ENCODE assay signal across 11 mouse cellular contexts in the genomic region with DNA sequence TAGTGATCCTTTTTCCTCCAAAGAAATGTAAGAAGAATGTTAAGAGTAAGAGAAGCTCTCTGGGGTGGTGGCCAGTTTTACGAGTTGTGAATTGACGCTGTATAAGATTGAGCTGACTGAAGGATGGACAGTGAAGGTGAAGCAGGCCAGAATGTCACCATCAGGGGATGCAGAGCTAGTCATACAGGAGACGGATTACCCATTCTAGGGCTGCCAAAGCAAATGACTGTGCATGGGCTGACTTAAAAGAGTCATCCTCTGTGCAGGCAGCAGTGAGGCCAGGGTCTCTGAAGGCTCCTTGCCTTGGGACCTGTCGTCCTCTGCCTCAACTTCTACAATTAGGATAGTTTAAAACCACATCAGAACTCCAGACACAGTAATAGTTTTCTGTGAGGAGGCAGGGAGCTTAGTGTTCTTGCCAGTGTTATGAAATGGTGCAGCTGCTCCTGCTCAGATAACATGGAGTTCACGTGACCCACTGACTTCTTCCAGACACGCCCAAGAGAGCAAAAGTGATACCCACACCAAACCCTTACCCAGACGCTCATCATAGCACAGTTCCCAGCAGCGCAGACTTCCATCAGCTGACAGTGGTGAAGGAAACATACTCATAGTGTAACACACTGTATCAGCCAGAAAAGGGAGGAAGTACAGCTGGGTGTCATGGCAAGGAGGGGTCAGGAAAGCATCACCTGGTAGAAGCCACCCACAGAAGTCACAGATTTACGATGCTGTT. TPM values are rescaled to one million over a fixed set of nuclear protein-coding genes. Genes with fewer than 3 reads are reported as not detected.
DNase-seq lines count a peak whose midpoint lies in the region; ATAC-seq lines count a peak whose summit lies in the region.
"Had no signal": no experiment of that assay in that cellular context is flagged by ENCODE, and none has a peak within 500 bp of the region (broad histone marks: within the 10 kb centered on the region; RNA-seq: fewer than 3 reads in every experiment).

No protein-coding gene starts in this region.

- peak; percentile 59 to 62 for DNase-seq in heart, adult 18-20 months
- DNase-seq in heart, embryonic 10.5 days (ENCODE audit: low spot score): no peak
- no peak for DNase-seq in yolk sac, embryonic 10.5 days (ENCODE audit: low spot score)
- no peak for DNase-seq in kidney, adult 18-20 months
- DNase-seq: cerebellum, adult 18-20 months had no signal

- H3K4me1 ChIP-seq in heart, embryonic 12.5 days (replicated peaks): no peaks in the 10 kb centered on the region; the same call in 1 of the 2 replicates
- no peaks in the 10 kb centered on the region for H3K4me1 ChIP-seq in heart, embryonic 10.5 days
- H3K4me1 ChIP-seq in liver, embryonic 15.5 days (replicated peaks): peaks cover 10% of the 10 kb centered on the region
- no peaks in the 10 kb centered on the region for H3K4me1 ChIP-seq in hindbrain, embryonic 16.5 days (ENCODE audit: control insufficient read depth, insufficient read depth, low read depth, low read length)
- H3K4me1 ChIP-seq: heart, embryonic 15.5 days had no signal

- no peaks in the 10 kb centered on the region for H3K27me3 ChIP-seq in heart, embryonic 12.5 days (replicated peaks)
- no peaks in the 10 kb centered on the region for H3K27me3 ChIP-seq in heart, embryonic 10.5 days (ENCODE audit: insufficient read depth, poor library complexity, severe bottlenecking)
- no peaks in the 10 kb centered on the region for H3K27me3 ChIP-seq in liver, embryonic 15.5 days
- H3K27me3 ChIP-seq in hindbrain, embryonic 16.5 days (replicated peaks; ENCODE audit: control insufficient read depth, insufficient read depth, low read length): no peaks in the 10 kb centered on the region
- H3K27me3 ChIP-seq: heart, embryonic 15.5 days had no signal

- H3K4me3 ChIP-seq in heart, embryonic 12.5 days: no peak overlapping the region
- H3K4me3 ChIP-seq in heart, embryonic 10.5 days: no peak overlapping the region
- no peak overlapping the region for H3K4me3 ChIP-seq in liver, embryonic 15.5 days (replicated peaks)
- H3K4me3 ChIP-seq in hindbrain, embryonic 16.5 days (ENCODE audit: low read length): no peak overlapping the region
- H3K4me3 ChIP-seq: erythroblast, embryonic 14.5 days; heart, embryonic 15.5 days had no signal

- H3K36me3 ChIP-seq in heart, embryonic 12.5 days: peaks cover 44% of the 10 kb centered on the region
- peaks cover 39% of the 10 kb centered on the region for H3K36me3 ChIP-seq in heart, embryonic 10.5 days
- H3K36me3 ChIP-seq in liver, embryonic 15.5 days (replicated peaks): peaks cover 39% of the 10 kb centered on the region
- H3K36me3 ChIP-seq in hindbrain, embryonic 16.5 days (ENCODE audit: control insufficient read depth, insufficient read depth, low read length): peaks cover 9% of the 10 kb centered on the region; the same call in 1 of the 2 replicates

- no peak overlapping the region; the same call in 1 of the 2 replicates for H3K27ac ChIP-seq in heart, embryonic 12.5 days (ENCODE audit: poor library complexity, severe bottlenecking)
- peak overlapping the region; percentile 56; the same call in 1 of the 2 replicates for H3K27ac ChIP-seq in heart, embryonic 10.5 days
- H3K27ac ChIP-seq in liver, embryonic 15.5 days (replicated peaks): 0 out of 2 replicates have a peak overlapping the region, but pooled peaks have one; percentile 30
- no peak overlapping the region for H3K27ac ChIP-seq in hindbrain, embryonic 16.5 days (ENCODE audit: low read depth, low read length)
- H3K27ac ChIP-seq: heart, embryonic 15.5 days had no signal

- 70% methylated on average over 9 of the region's 9 CpGs for WGBS in heart, embryonic 12.5 days
- WGBS in heart, embryonic 10.5 days: 82% methylated on average over 9 of the region's 9 CpGs
- 64% methylated on average over 9 of the region's 9 CpGs for WGBS in liver, embryonic 15.5 days (ENCODE audit: insufficient replicate concordance)
- 93% methylated on average over 9 of the region's 9 CpGs for WGBS in hindbrain, embryonic 16.5 days

- no peak for ATAC-seq in heart, embryonic 12.5 days (ENCODE audit: insufficient number of reproducible peaks, low FRiP score)
- peak; percentile 84 for ATAC-seq in CD4-positive, CD25-positive, alpha-beta regulatory T cell, adult 4 months
- peak; percentile 86 for ATAC-seq in liver, embryonic 15.5 days (ENCODE audit: insufficient read depth)
- no peak for ATAC-seq in hindbrain, embryonic 16.5 days

- H3K9ac ChIP-seq in heart, embryonic 12.5 days: no peak overlapping the region
- H3K9ac ChIP-seq in liver, embryonic 15.5 days: no peak overlapping the region
- H3K9ac ChIP-seq in hindbrain, embryonic 16.5 days (ENCODE audit: low read depth, low read length): no peak overlapping the region
- H3K9ac ChIP-seq: heart, embryonic 15.5 days had no signal

- H3K4me2 ChIP-seq in heart, embryonic 12.5 days: no peak overlapping the region
- H3K4me2 ChIP-seq in liver, embryonic 15.5 days: no peak overlapping the region
- no peak overlapping the region for H3K4me2 ChIP-seq in hindbrain, embryonic 16.5 days (ENCODE audit: low read length)
- H3K4me2 ChIP-seq: heart, embryonic 15.5 days had no signal

- H3K9me3 ChIP-seq in heart, embryonic 12.5 days (replicated peaks): no peaks in the 10 kb centered on the region
- no peaks in the 10 kb centered on the region for H3K9me3 ChIP-seq in heart, embryonic 10.5 days
- H3K9me3 ChIP-seq in liver, embryonic 15.5 days (replicated peaks): no peaks in the 10 kb centered on the region
- no peaks in the 10 kb centered on the region for H3K9me3 ChIP-seq in hindbrain, embryonic 16.5 days (ENCODE audit: control insufficient read depth, low read length)
- H3K9me3 ChIP-seq: heart, embryonic 15.5 days had no signal

RNA-seq across cellular contexts. Expression of a gene that starts 56.9 kb away (rescaled TPM):
- 100 to 1,000 TPM; 242 to 257 TPM for total RNA-seq in heart, adult 18-20 months (2021)
- 213 and 221 TPM in 2 replicates for polyA plus RNA-seq in heart, embryonic 12.5 days (2016; fragmentation: Nextera tagmentation; extraction: Ambion mirVana)
- polyA plus RNA-seq in CD4-positive, CD25-positive, alpha-beta regulatory T cell, adult 4 months (2017; shearing (Covaris generic)): 10 to 100 TPM; 38.0 to 43.4 TPM
- 150 and 200 TPM in 2 replicates for polyA plus RNA-seq in heart, embryonic 10.5 days (2016; fragmentation: Nextera tagmentation; extraction: Ambion mirVana)
- 50.4 and 54.4 TPM in 2 replicates for polyA plus RNA-seq in liver, embryonic 15.5 days (2015; fragmentation: Nextera tagmentation; extraction: Ambion mirVana)
- 76.2 and 76.3 TPM in 2 replicates for polyA plus RNA-seq in hindbrain, embryonic 16.5 days (2015; fragmentation: Nextera tagmentation; extraction: Ambion mirVana)

Comparison
In these comparisons a context has a peak if more than half of its experiments do, and no peak if none do; other contexts are left out.
1. DNase-seq: peak in heart, adult 18-20 months (2 of 2); none in heart, embryonic 10.5 days (single experiment), yolk sac, embryonic 10.5 days (single experiment) and kidney, adult 18-20 months (single experiment).
2. H3K27ac ChIP-seq: peak in heart, embryonic 10.5 days (single experiment) and liver, embryonic 15.5 days (single experiment); none in heart, embryonic 12.5 days (single experiment) and hindbrain, embryonic 16.5 days (single experiment).
3. ATAC-seq: peak in CD4-positive, CD25-positive, alpha-beta regulatory T cell, adult 4 months (single experiment) and liver, embryonic 15.5 days (single experiment); none in heart, embryonic 12.5 days (single experiment) and hindbrain, embryonic 16.5 days (single experiment).